In genomic region chr5:134144986-134145385, GRCm38 (mm10) we compare ENCODE assay signal across 16 mouse cellular contexts.
"Had no signal": no experiment of that assay in that cellular context is flagged by ENCODE, and none has a peak within 500 bp of the region (broad histone marks: within the 10 kb centered on the region; RNA-seq: fewer than 3 reads in every experiment).

No protein-coding gene starts in this region.

- H3K9me3 ChIP-seq: liver, embryonic 13.5 days; midbrain, embryonic 15.5 days; neural tube, embryonic 13.5 days had no signal

- DNase-seq: kidney, postnatal 14 days; kidney, postnatal 4 days; layer of hippocampus, postnatal 36 days; liver, embryonic 13.5 days; lung, adult 2 months; lung, postnatal 14 days; lung, postnatal 4 days; retina, postnatal 1 day; right cerebral cortex, postnatal 25 days; thymus, adult 18-20 months; thymus, postnatal 36 days had no signal

- H3K27ac ChIP-seq: left cerebral cortex, adult 2 months; liver, embryonic 13.5 days; midbrain, embryonic 15.5 days; neural tube, embryonic 13.5 days had no signal

- H3K4me1 ChIP-seq: liver, embryonic 13.5 days; midbrain, embryonic 15.5 days; neural tube, embryonic 13.5 days had no signal

- ATAC-seq: midbrain, embryonic 15.5 days had no signal

- H3K9ac ChIP-seq: liver, embryonic 13.5 days; midbrain, embryonic 15.5 days; neural tube, embryonic 13.5 days had no signal

- H3K27me3 ChIP-seq: liver, embryonic 13.5 days; midbrain, embryonic 15.5 days; neural tube, embryonic 13.5 days had no signal

- H3K4me3 ChIP-seq: left cerebral cortex, adult 2 months; liver, embryonic 13.5 days; midbrain, embryonic 15.5 days; myocyte; neural tube, embryonic 13.5 days had no signal

- H3K4me2 ChIP-seq: liver, embryonic 13.5 days; midbrain, embryonic 11.5 days; midbrain, embryonic 15.5 days; neural tube, embryonic 13.5 days had no signal
